Mouse (Mus musculus): ENCODE measurements around the gene Gm11627.

GRCm38 (mm10) chr11:102576050-102576754 lies 3.1 kb downstream of the Gm11627 start:
- TF ChIP-seq CTCF (IDR thresholded peaks at IDR 0.05; ENCODE audit: low read depth, low read length) (no peak), POLR2A (IDR thresholded peaks at IDR 0.05; ENCODE audit: extremely low read depth, insufficient read depth, low read length) (no peak)

All from liver, adult 2 months (tissue).